Mouse (Mus musculus) kidney, postnatal 0 days (tissue): Measurements from ENCODE around the gene Tctn3. TPM values are rescaled to one million over a fixed set of nuclear protein-coding genes. Genes with fewer than 3 reads are reported as not detected.
A peak's percentile ranks its signal among the peaks of the same experiment; 100 is the strongest.

ENCODE experiments used
- ATAC-seq: fragments of 200-750 bp; cut with Nextera tagmentation; replicated peaks from 2 replicates; pipeline ENCODE4 v1.8.0; 2017; ENCODE audit warnings: low read depth, moderate number of reproducible peaks, moderate TSS enrichment, moderate library complexity; ENCODE audit not compliant: low FRiP score
- DNase-seq: peaks from one replicate; pipeline ENCODE4 v3.0.0-alpha.2; 2016; ENCODE audit warnings: low spot score
- H3K27ac ChIP-seq: fragments of 300-500 bp; sonication (generic); 2 replicates; pipeline ENCODE4 v1.5.1; 2014; ENCODE audit warnings: mild to moderate bottlenecking
- H3K27me3 ChIP-seq: fragments of 300-500 bp; sonication (generic); 2 replicates; pipeline ENCODE4 v1.6.1; 2014; ENCODE audit warnings: low read length, mixed read lengths; ENCODE audit not compliant: insufficient read depth
- H3K36me3 ChIP-seq: fragments of 300-500 bp; sonication (generic); 2 replicates; pipeline ENCODE4 v1.6.1; 2014; ENCODE audit warnings: low read length, mixed read lengths; ENCODE audit not compliant: insufficient read depth
- H3K4me1 ChIP-seq: fragments of 300-500 bp; sonication (generic); replicated peaks from 2 replicates; pipeline ENCODE4 v1.6.1; 2014; ENCODE audit warnings: antibody characterized with exemption, low read length, mixed read lengths; ENCODE audit not compliant: insufficient read depth
- H3K4me2 ChIP-seq: fragments of 300-500 bp; sonication (generic); 2 replicates; pipeline ENCODE4 v1.6.1; 2014; ENCODE audit warnings: mild to moderate bottlenecking, low read length, moderate library complexity, mixed read lengths
- H3K4me3 ChIP-seq: fragments of 300-500 bp; sonication (generic); replicated peaks from 2 replicates; pipeline ENCODE4 v1.5.1; 2014; ENCODE audit warnings: low read depth, low read length
- H3K9ac ChIP-seq: fragments of 300-500 bp; sonication (generic); 2 replicates; pipeline ENCODE4 v1.6.1; 2014; ENCODE audit warnings: low read depth, low read length
- H3K9me3 ChIP-seq: fragments of 300-500 bp; sonication (generic); replicated peaks from 2 replicates; pipeline ENCODE4 v1.6.1; 2016; ENCODE audit warnings: low read length, inconsistent platforms, mixed read lengths
- CTCF ChIP-seq: IDR thresholded peaks from 2 replicates; pipeline ENCODE4 v1.5.1; 2016; ENCODE audit warnings: antibody characterized with exemption, low read depth, mild to moderate bottlenecking, moderate library complexity
- WGBS: fragments of 180-500 bp; shearing (Covaris S2); extraction: QIAGEN DNeasy Blood & Tissue Kit; methylation state at CpG from one replicate; pipeline ENCODE4 v1.1.7; 2014; 5-methylcytosine and 5-hydroxymethylcytosine counted together
- polyA plus RNA-seq: library from polyadenylated mRNA; unstranded; fragments of >200 nt; fragmentation: Nextera tagmentation; extraction: Ambion mirVana; gene quantifications from 2 replicates; pipeline ENCODE4 v1.2.1, GENCODE M21; 2015

The Tctn3 gene
- polyA plus RNA-seq, 1 experiment from 2014 or later, result 9.3 TPM

DNA sequence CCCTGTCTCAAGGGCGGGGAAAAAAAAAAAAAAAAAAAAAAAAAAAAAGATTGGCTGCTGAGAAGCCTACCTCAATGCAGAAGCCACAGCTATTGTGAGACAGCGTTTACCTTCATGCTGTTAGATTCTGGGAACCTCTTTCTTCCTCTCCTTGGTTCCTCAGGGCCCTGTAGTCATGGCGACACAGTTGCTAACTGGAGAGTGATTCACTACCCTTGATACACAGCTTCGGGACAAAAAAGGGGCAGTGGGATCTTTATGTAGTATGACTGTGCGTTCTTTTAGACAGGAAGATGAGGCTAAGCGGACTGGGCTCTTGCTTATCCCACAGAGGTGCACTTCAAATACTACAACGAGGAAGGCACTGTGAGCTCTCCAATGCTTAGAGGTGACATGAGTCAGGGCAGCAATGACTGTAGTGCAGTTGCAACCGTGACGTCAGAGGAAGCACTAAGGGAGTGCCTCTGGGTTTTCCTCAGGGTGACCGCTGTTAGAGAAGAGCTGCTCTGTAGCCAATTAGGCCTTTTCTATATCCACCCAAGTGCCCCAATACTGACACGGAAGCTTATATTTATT, 27.8 kb upstream of the Tctn3 start:
- no peak for ATAC-seq
- H3K36me3 ChIP-seq, result no peaks in the 10 kb centered on the region
- H3K9ac ChIP-seq, result no peak overlapping the region
- no peak for DNase-seq
- H3K4me2 ChIP-seq, result no peak overlapping the region
- H3K27ac ChIP-seq, result no peak overlapping the region
- TF ChIP-seq CTCF, result no peak
- H3K27me3 ChIP-seq, result no peaks in the 10 kb centered on the region
- WGBS, result 85% methylated on average over 11 of the region's 11 CpGs
- no peak overlapping the region for H3K4me3 ChIP-seq
- H3K4me1 ChIP-seq, result no peaks in the 10 kb centered on the region
- no peaks in the 10 kb centered on the region for H3K9me3 ChIP-seq

DNA sequence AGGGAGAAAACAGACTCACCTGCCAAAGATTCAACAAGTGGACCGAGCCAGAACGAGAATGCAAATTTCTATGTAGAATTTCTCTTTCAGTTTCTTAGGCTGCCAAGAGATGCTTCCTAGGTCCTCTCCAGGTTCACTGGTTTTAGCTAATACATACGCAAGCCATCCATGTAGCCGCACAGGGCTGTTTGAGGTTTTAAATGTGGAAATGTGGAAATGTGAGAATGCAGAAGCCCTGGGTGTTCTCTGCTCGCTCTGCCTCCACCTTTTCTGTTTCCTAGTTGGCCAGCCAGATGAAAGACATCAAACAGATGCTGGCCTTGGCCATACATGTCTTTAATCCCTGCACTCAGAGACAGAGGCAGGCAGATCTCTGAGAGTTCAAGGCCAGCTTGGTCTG, 26.5 kb upstream of the Tctn3 start:
- DNase-seq, result no peak
- TF ChIP-seq CTCF, result no peak
- Histone ChIP-seq H3K4me1 (no peaks in the 10 kb centered on the region), H3K27ac (no peak overlapping the region), H3K36me3 (no peaks in the 10 kb centered on the region), H3K9ac (no peak overlapping the region), H3K9me3 (no peaks in the 10 kb centered on the region), H3K4me3 (no peak overlapping the region), H3K27me3 (no peaks in the 10 kb centered on the region), H3K4me2 (no peak overlapping the region)
- no peak for ATAC-seq
- WGBS, result 89% methylated on average over 5 of the region's 5 CpGs

DNA sequence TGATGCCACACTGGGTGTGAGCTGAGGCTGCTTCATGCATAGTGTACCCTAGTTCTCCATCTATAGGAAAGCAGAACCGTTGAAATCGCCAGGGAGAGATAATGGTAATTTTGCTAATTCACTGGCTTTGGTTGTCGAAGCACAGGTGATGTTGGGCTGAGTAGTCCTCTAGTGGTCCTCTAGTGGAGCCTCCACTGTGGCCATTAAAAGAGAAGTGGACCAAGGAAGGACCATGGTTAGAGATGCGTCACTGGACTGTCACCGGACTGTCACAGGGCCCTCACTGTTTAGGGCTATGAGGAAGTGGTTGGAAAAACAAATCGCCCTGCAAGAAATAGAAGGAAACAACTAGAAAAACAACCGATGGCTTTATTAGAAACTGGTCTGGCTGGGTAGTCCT, 25.6 kb upstream of the Tctn3 start:
- no peaks in the 10 kb centered on the region for H3K36me3 ChIP-seq
- no peak overlapping the region for H3K4me2 ChIP-seq
- no peak overlapping the region for H3K9ac ChIP-seq
- peak overlapping the region; percentile 54; the same call in 1 of the 2 replicates for H3K27ac ChIP-seq
- no peak for TF ChIP-seq CTCF
- WGBS, result 76% methylated on average over 7 of the region's 7 CpGs
- H3K27me3 ChIP-seq, result no peaks in the 10 kb centered on the region
- H3K9me3 ChIP-seq, result no peaks in the 10 kb centered on the region
- DNase-seq, result no peak
- H3K4me3 ChIP-seq, result no peak overlapping the region
- no peak for ATAC-seq
- no peaks in the 10 kb centered on the region for H3K4me1 ChIP-seq

DNA sequence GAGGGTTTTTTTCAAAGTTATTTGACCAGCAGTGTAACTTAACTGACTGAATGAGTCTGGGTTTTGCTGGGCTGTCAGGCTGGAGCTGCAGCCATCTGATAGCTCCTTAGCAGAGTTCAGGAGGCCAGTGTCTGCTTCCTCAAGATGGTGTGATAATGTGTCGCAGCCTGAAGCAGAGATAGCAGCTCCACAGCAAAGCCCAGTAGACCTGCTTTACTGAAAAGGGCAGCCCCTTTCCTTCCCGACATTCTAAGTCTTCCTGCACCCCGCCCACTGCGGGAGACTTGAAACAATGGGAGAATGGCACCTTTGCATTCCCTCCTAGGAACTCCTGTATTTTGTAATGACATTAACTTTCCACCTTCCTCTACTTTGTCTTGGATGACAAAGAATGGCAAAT, 25.1 kb upstream of the Tctn3 start:
- H3K27me3 ChIP-seq, result no peaks in the 10 kb centered on the region

DNA sequence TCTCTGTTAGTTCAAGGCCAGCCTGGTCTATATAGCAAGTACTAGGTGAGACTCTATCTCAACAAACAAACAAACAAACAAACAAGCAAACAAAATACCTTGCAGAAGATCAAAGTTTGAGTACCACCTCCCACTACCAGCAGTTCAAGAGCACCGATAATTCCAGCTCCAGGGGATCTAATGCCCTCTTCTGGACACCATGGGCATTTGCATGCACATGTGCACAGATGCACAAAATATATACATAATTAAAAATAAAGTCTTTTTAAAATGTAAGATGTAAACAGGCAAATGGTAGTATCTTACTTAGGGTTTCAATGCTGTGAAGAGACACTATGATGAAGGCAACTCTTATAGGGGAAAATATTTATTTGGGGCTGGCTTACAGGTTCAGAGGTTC, 21.1 kb upstream of the Tctn3 start:
- TF ChIP-seq CTCF, result peak; percentile 47
- 75% methylated on average over 1 of the region's 1 CpGs for WGBS

More for the DNA sequence above, 25.1 kb upstream of the Tctn3 start:
- WGBS, result 44% methylated on average over 4 of the region's 4 CpGs
- no peak overlapping the region for H3K4me2 ChIP-seq
- peak; percentile 63 for DNase-seq
- H3K4me3 ChIP-seq, result no peak overlapping the region
- H3K9ac ChIP-seq, result no peak overlapping the region
- no peak for TF ChIP-seq CTCF
- H3K4me1 ChIP-seq, result no peaks in the 10 kb centered on the region
- ATAC-seq, result no peak
- peak overlapping the region; percentile 54 for H3K27ac ChIP-seq
- H3K9me3 ChIP-seq, result no peaks in the 10 kb centered on the region
- H3K36me3 ChIP-seq, result no peaks in the 10 kb centered on the region

DNA sequence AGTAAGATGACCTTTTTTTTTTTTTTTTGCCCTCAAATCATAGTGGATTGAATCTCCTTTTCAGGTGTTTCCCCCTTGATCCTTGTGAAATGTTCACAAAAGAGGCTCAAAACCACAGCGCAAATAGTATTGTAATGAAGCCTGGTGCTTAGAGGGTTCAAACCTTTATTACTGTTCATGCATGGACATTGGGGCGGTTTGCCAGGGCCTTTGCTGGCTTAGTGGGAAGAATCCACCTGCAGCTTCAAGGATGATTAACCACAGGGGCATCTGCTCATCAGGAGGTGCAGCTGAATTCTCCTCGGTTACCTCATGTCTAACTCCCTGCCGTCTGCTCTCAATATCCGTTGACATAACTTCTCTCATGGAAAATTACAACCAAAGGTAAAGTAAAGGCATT, 20.6 kb upstream of the Tctn3 start:
- no peak for ATAC-seq
- WGBS, result 65% methylated on average over 5 of the region's 5 CpGs
- Histone ChIP-seq H3K27me3 (no peaks in the 10 kb centered on the region), H3K9me3 (no peaks in the 10 kb centered on the region), H3K4me1 (no peaks in the 10 kb centered on the region), H3K4me2 (no peak overlapping the region), H3K9ac (no peak overlapping the region), H3K27ac (no peak overlapping the region), H3K36me3 (no peaks in the 10 kb centered on the region), H3K4me3 (no peak overlapping the region)
- no peak for TF ChIP-seq CTCF
- no peak for DNase-seq

More for the DNA sequence above, 21.1 kb upstream of the Tctn3 start:
- Histone ChIP-seq H3K27ac (no peak overlapping the region), H3K9me3 (no peaks in the 10 kb centered on the region), H3K9ac (no peak overlapping the region), H3K36me3 (no peaks in the 10 kb centered on the region), H3K4me2 (no peak overlapping the region), H3K27me3 (no peaks in the 10 kb centered on the region), H3K4me3 (no peak overlapping the region), H3K4me1 (no peaks in the 10 kb centered on the region)
- DNase-seq (no peak), ATAC-seq (no peak)

DNA sequence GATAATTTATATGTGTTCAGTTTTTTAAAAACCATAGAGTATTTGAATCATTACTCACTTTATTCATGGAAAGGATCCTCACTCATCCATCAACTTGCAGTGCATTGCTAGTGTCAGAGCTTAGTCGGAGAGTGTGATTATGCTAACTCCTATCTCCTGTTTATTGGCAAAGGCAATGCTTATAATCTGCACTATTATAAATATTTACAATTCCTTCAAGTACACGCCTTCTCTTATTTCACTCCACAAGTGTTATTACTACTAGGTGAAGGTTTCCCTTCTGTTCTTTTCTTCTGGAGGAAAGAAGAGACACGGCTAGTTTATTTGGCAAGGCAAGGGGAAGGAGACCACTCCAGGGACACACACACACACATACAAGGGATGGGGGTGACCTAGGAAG, 20.2 kb upstream of the Tctn3 start:
- no peak for TF ChIP-seq CTCF
- H3K9ac ChIP-seq, result no peak overlapping the region
- H3K27me3 ChIP-seq, result no peaks in the 10 kb centered on the region
- H3K4me2 ChIP-seq, result no peak overlapping the region
- H3K9me3 ChIP-seq, result no peaks in the 10 kb centered on the region
- H3K27ac ChIP-seq, result no peak overlapping the region
- WGBS, result 55% methylated on average over 3 of the region's 3 CpGs
- H3K4me1 ChIP-seq, result no peaks in the 10 kb centered on the region
- H3K36me3 ChIP-seq, result no peaks in the 10 kb centered on the region
- DNase-seq (no peak), ATAC-seq (no peak)
- H3K4me3 ChIP-seq, result no peak overlapping the region
